Mouse (Mus musculus) kidney, adult 11 months (tissue): ENCODE results near the gene Nudt13.
"Not testable (repeated sequence)": the region's sequence is repeated elsewhere in the genome, so short reads cannot be mapped to it uniquely, and the experiment has no call there.

Source experiments
- DNase-seq: peaks from one replicate; pipeline ENCODE4 v3.0.0; 2022

Nudt13 gene

GRCm38 (mm10) chr14:20294117-20294892 lies at the start of gene Nudt13:
Gene Nudt13 (plus strand): TSS chr14:20294697.
- DNase-seq: peak; percentile 92

- DNase-seq: no peak
Measured at GRCm38 (mm10) chr14:20245318-20245717, 49.2 kb upstream of the Nudt13 start.

GRCm38 (mm10) chr14:20245861-20246260 lies 48.6 kb upstream of the Nudt13 start:
- DNase-seq: no peak

- DNase-seq: no peak
Measured at GRCm38 (mm10) chr14:20246811-20247266, 47.7 kb upstream of the Nudt13 start.

GRCm38 (mm10) chr14:20248001-20248400 lies 46.5 kb upstream of the Nudt13 start:
- DNase-seq: no peak

GRCm38 (mm10) chr14:20250237-20251171 lies 44.0 kb upstream of the Nudt13 start:
- DNase-seq: no peak

GRCm38 (mm10) chr14:20258185-20259113 lies 36.0 kb upstream of the Nudt13 start:
- DNase-seq: peak; percentile 70

- DNase-seq: no peak
Measured at GRCm38 (mm10) chr14:20262346-20262745, 32.2 kb upstream of the Nudt13 start.

GRCm38 (mm10) chr14:20268421-20268820 lies 26.1 kb upstream of the Nudt13 start:
- DNase-seq: no peak

- no peak for DNase-seq
Measured at GRCm38 (mm10) chr14:20269082-20269809, 25.3 kb upstream of the Nudt13 start, which contains the start of gene Kcnk16. Gene Kcnk16 (minus strand): TSS chr14:20269199.

- no peak for DNase-seq
Measured at GRCm38 (mm10) chr14:20291391-20291790, 3.1 kb upstream of the Nudt13 start.

- no peak for DNase-seq
Measured at GRCm38 (mm10) chr14:20294947-20295346, 450 bp downstream of the Nudt13 start.

- DNase-seq: no peak
Measured at GRCm38 (mm10) chr14:20297616-20298015, 3.1 kb downstream of the Nudt13 start.

- no peak for DNase-seq
Measured at GRCm38 (mm10) chr14:20298131-20298530, 3.6 kb downstream of the Nudt13 start.

GRCm38 (mm10) chr14:20305085-20305484 lies 10.6 kb downstream of the Nudt13 start:
- not testable (repeated sequence) for DNase-seq

GRCm38 (mm10) chr14:20315137-20315536 lies 20.6 kb downstream of the Nudt13 start:
- no peak for DNase-seq

GRCm38 (mm10) chr14:20319420-20319819 lies 24.9 kb downstream of the Nudt13 start:
- DNase-seq: no peak

GRCm38 (mm10) chr14:20324196-20324595 lies 29.7 kb downstream of the Nudt13 start:
- DNase-seq: no peak

GRCm38 (mm10) chr14:20328474-20328873 lies 34.0 kb downstream of the Nudt13 start:
- DNase-seq: peak; percentile 23

GRCm38 (mm10) chr14:20331316-20331715 lies 36.8 kb downstream of the Nudt13 start:
- no peak for DNase-seq

- no peak for DNase-seq
Measured at GRCm38 (mm10) chr14:20339415-20339814, 44.9 kb downstream of the Nudt13 start.

GRCm38 (mm10) chr14:20340149-20340548 lies 45.7 kb downstream of the Nudt13 start:
- peak; percentile 42 for DNase-seq
